Mouse (Mus musculus): ENCODE measurements around the gene Cd79a.
"Not testable (repeated sequence)": the region's sequence is repeated elsewhere in the genome, so short reads cannot be mapped to it uniquely, and the experiment has no call there.

Cd79a gene

DNA sequence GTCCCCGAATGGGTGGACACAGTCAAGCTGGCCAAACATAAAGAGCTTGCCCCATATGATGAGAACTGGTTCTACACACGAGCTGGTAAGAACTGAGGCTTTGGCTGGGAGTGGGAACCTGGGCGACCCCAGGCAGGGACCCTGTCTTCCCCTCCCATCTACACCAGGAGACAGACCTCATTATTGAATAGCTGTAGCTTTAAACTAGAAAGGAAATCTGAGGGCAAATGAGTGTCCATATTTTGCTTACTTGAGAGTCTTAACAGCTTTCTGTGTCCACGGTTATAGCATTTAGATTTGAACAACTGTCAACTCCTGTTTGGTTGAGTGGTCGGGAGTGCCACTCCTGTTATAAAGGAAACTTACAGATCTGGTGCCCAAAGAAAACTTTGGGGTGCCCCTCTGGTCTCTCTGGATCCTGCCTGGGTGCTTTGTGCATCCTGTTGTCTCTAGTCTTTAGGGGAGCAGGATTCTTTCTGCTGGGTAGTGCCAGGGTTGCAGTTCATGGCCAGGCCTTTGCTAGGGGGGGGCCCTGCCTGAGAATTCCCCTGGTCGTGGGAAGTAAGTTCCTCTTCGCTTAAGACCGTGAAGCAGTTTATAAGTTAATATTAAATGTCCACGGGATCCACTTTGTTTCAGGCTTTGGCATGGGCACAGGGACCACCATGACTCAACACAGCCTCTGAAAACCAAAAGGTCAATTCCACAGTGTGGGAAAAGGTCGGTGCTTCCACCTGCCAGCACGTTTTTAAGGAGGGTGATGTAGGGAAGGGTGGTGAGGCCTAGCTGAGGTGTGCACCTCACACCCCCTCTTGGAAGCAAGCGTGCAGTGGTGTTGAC lies 11.5 kb upstream of the Cd79a start:
- DNase-seq (ENCODE audit: low spot score in 2 of 2), result no peak

- DNase-seq (ENCODE audit: low spot score in 2 of 2), result no peak
Measured at GRCm38 (mm10) chr7:24886308-24886633, 10.9 kb upstream of the Cd79a start.

DNA sequence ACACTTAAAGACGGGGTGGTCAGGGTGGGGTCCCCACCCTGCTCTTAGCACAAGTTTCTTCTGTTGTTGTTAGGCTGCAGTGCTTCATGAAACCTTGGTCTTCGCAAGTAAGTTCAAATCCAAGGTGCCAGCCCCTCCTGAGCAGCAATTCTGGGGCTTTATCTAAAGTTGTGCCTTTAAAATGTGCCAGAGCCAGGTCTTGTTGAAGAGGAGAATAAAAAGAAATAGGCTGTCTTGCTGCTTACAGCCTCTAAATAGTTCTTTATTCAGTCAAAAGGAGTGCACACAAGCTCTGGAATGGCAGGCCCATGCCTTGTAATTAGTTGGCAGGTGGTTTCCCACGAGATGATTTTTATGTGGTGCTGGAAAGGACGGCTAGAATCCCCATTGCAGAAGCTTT lies 10.1 kb upstream of the Cd79a start:
- no peak for DNase-seq (ENCODE audit: low spot score in 2 of 2)

DNA sequence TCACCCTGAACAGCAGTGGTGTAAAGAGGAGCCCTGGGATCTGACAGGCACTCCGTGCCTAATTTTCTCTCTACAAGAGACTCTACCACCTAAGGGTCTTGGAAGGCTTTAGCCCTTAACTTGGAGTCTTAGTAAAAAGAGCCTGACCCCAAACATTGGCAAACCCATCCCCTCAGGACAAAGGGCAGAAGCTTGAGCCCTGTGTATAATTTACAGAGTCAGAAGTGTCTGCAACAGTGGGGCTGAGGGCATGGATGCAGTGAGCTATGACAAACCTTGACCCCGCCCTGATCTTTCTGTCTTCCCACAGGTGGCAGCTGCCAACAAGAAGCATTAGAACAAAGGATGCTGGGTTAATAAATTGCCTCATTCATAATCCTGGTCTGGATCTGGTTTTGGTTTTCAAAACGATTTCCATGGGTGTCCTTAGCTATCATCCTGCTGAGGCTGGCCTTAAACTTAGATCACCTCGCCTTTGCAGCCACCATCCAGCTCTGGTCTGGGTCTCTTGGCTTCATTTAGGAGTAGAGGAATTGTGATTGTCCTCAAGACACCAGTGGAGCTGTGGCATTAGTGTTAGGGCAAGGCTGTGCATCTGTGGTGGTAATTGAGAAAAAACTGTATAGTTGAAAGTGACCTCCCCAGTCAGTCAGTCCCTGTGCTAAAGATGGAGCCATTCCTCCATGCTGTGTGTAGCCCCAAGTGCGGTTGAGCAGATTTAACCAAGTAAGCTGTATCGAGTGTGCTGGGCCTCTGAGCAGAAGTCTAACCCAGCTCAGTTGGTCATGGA lies 7.6 kb upstream of the Cd79a start:
- DNase-seq (ENCODE audit: low spot score in 2 of 2), result no peak

DNA sequence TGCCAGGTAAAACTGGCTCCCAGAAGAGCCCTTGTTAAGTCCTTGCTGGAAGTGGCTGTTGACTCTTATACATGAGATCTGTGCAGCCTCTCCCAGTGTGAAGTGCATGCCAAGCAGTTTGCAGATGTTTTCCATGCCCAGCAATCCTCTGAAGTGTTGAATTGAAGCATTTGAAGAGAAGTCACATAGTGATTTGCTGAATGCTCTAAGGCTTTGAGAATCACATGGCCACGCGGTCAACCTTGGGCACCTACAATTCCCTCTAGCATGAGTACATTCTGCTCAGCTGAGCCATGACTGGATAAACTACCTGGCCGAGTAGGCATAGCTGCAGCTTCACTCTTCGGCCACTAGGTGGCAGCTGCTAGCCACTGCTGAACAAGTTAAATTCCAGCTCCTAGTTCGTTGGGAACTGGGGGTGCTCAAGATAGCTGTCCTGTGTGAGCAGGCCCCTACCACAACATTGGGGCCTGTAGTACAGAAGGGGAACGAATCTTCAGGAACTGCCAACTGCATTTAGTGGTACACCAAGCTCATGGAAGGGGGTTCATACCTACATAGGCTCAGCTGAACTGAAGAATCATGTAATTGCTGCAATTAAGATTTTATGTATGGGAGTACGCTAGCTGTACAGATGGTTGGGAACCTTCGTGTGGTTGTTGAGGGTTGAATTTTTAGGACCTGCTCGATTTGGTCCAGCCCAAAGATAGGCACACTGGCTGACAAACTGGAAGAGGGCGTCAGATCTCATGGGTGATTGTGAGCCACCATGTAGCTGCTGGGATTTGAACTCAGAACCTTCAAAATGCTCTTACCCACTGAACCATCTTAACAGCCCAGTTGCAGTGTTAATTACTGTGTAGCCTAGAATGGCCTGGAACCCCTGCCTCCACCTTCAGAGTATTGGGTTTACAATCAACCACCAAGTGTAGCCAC lies 6.6 kb upstream of the Cd79a start:
- DNase-seq (ENCODE audit: low spot score in 2 of 2), result peak; percentile 55 to 66

- DNase-seq (ENCODE audit: low spot score in 2 of 2), result no peak
Measured at GRCm38 (mm10) chr7:24891241-24892124, 5.7 kb upstream of the Cd79a start.

DNA sequence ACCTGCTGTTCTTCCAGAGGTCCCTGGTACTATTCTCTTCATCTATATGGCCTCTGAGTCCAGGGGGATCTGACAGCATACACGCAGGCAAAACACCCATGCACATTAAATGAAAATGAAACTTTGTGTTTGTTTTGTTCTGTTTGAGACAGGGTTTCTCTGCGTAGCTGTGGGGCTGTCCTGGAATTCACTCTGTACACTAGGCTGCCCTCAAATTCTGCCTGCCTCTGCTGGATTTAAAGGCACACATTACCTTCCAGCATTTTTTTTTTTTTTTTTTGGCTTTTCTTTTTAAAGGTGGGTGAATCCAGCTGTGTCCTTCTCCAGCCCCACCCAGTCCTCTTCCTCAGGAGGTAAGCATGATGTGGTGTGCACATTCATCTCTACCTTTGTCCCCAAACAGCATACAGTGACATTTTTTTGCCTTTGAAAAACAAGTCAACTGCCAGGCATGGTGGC lies 5.0 kb upstream of the Cd79a start:
- DNase-seq (ENCODE audit: low spot score in 2 of 2), result no peak

- DNase-seq (ENCODE audit: low spot score in 2 of 2), result not testable (repeated sequence)
Measured at GRCm38 (mm10) chr7:24895749-24896148, 1.4 kb upstream of the Cd79a start.

DNA sequence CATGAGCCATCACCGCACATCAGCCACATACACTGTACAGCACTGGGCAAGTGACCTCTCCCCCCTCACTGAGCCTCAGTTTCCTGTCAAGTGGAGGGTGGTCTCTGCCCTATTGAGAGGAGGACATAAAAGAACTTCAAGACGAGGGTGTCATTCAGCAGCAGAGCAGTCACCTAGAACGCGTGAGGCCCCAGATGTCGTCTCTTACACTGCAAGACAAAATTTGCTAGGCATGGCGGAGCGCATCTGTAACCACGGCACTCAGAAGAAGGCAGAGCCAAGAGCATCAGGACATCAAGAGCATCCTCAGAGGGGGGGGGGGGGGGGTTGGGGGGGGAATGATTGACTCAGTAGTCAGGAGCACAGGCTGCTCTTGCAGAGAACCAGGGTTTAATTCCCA lies 912 bp upstream of the Cd79a start:
- DNase-seq (ENCODE audit: low spot score in 2 of 2), result no peak

DNA sequence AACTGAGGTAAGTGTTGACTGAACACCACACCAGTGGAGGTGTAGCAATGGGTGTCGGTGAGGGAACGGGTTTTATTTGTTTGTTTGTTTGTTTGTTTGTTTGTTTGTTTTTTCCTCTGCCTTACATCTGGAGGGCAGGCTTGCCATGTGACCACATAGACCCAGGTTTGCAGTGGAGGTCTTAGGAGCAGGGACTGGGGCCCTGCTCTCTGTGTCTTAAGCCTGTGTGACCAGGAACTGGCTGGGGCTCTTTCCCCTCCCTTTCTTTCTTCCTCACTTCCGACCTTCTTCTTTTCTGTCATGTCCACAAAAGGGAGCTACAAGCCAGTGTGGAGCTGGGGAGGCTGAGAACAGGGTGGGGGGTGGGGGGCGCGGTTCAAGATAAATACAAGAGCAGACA lies 778 bp downstream of the Cd79a start:
- DNase-seq (ENCODE audit: low spot score in 2 of 2), result no peak

- no peak for DNase-seq (ENCODE audit: low spot score in 2 of 2)
Measured at GRCm38 (mm10) chr7:24901114-24901513, 3.9 kb downstream of the Cd79a start.

DNA sequence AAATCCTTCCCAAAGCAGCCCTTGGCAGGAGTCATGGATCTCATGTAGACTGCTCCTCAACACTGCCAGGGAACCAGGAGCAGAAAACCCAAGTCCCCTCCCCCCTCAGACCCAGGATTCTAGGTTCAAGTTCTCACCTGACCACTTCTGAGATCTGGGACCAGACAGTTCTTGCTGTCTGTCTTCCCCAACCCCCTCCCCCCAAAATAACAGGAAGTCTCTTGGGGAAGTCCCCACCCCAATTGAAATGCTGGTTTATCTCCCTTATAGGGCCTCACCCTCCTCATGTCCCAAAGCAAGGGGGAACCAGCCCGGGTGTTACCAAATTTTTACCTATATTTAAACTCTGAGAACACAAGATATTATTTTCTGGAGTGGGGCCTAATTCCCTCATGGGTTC lies 4.7 kb downstream of the Cd79a start:
- no peak for DNase-seq (ENCODE audit: low spot score in 2 of 2)

DNA sequence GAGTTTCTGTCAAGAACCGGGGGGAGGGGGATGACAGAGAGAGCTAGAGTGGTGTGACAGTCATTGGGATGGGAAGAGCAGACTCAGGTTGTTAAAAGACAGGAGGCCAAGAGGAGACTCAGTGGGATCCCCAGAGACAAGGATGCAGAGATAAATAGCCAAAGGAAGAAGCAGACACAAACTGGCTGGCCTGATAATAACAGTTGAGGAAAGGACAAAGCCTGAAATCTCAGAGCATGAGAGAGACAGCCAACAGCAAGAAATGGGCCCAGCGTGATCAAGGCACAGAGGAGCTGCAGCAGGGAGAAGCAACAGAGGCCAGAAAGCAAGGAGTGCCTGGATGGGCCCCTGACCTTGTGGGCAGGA lies 5.1 kb downstream of the Cd79a start:
- no peak for DNase-seq (ENCODE audit: low spot score in 2 of 2)

- DNase-seq (ENCODE audit: low spot score in 2 of 2), result peak in 1 of 2 experiments; percentile 50
Measured at GRCm38 (mm10) chr7:24902630-24903443, 5.7 kb downstream of the Cd79a start, which contains the start of gene Arhgef1. Gene Arhgef1, plus strand, starts transcription at chr7:24902912.

- DNase-seq (ENCODE audit: low spot score in 2 of 2), result no peak
Measured at GRCm38 (mm10) chr7:24903444-24903825, 6.3 kb downstream of the Cd79a start.

DNA sequence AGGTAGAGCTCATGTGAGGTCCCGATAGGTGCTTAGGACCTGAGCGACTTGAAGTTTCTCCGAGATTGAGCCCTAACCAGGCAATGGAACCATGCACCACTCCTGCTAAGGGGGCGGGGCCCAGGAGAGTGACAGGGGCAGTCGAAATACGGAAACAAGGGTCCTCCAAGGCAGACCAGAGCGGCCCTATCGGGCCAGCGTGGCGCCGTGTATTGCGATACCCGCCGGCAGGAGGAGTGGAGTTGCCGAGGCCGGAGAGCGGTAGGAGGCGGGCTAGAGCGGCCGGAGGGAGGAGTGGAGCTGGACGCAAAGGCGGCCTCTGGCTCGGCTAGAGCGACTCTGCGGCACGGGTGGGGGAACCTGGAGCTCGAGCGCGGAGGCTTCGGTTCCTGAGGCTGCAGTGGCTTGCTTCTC lies 6.9 kb downstream of the Cd79a start:
- peak; percentile 97 for DNase-seq (ENCODE audit: low spot score in 2 of 2)

GRCm38 (mm10) chr7:24904936-24905335 lies 7.8 kb downstream of the Cd79a start:
- DNase-seq (ENCODE audit: low spot score in 2 of 2), result no peak

DNA sequence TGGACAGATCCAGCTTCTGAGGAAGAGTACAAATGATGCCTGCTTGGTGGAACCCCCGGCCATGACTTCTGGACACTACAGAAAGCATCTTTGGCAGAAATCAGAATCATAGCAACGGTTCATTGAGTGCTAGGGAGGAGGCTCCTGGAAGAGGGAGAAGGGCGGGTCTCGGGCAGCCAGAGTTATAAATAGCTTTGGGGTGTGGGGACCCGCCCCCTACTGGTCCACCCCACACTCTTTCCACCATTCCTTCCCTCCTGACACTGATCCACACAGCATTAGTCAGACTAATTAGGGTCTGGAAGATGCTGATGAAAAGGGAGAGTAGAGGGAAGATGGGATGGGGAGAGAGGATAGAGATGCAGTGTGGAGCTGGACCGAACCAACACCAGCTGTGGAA lies 9.4 kb downstream of the Cd79a start:
- DNase-seq (ENCODE audit: low spot score in 2 of 2), result no peak

DNA sequence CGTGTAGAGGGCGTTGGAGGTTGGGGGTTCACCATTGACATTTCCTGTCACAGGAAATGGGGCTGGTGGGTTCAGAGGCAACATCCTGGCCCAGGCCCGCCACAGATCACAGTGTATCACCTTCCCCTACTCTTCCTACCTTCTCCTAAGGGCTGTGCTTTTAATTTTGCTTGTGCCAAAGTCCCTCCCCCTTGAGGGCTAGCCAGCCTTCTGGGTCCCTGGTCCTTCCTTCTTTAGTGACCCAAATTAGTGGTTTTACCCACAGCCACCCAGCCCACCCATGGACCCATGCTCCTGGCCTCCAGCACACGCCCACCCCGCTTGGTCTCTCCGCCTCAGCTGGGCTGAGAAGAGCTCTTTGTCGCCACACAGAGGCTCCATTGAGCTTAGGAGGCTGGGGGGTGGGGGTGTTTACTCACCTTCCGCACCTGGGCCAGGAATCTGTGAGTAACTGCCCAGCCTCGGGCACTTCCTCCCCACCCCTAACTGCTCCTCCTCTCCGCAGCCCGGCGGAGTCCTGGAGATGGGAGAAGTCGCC lies 10.1 kb downstream of the Cd79a start:
- no peak for DNase-seq (ENCODE audit: low spot score in 2 of 2)

- DNase-seq (ENCODE audit: low spot score in 2 of 2), result no peak
Measured at GRCm38 (mm10) chr7:24912480-24912879, 15.3 kb downstream of the Cd79a start.

Measured in urinary bladder, postnatal 4 days (tissue).